Mouse (Mus musculus) midbrain, embryonic 13.5 days (tissue): ENCODE data around the gene Ank. TPM values are rescaled to one million over a fixed set of nuclear protein-coding genes. Genes with fewer than 3 reads are reported as not detected.

ENCODE experiments used
- ATAC-seq: fragments of 200-750 bp; cut with Nextera tagmentation; 2 replicates; pipeline ENCODE4 v1.8.0; 2017; ENCODE audit warnings: mild to moderate bottlenecking, moderate TSS enrichment, moderate library complexity
- H3K27ac ChIP-seq: fragments of 300-500 bp; sonication (generic); 2 replicates; pipeline ENCODE4 v1.5.1; 2015; ENCODE audit warnings: inconsistent platforms, mild to moderate bottlenecking, moderate library complexity
- H3K27me3 ChIP-seq: fragments of 300-500 bp; sonication (generic); 2 replicates; pipeline ENCODE4 v1.6.1; 2015; ENCODE audit warnings: mild to moderate bottlenecking, inconsistent platforms
- H3K36me3 ChIP-seq: fragments of 300-500 bp; sonication (generic); 2 replicates; pipeline ENCODE4 v1.6.1; 2015; ENCODE audit warnings: mild to moderate bottlenecking, inconsistent platforms
- H3K4me1 ChIP-seq: fragments of 300-500 bp; sonication (generic); replicated peaks from 2 replicates; pipeline ENCODE4 v1.6.1; 2015; ENCODE audit warnings: inconsistent platforms
- H3K4me2 ChIP-seq: fragments of 300-500 bp; sonication (generic); replicated peaks from 2 replicates; pipeline ENCODE4 v1.6.1; 2015; ENCODE audit warnings: moderate library complexity, mild to moderate bottlenecking, inconsistent platforms
- H3K4me3 ChIP-seq: fragments of 300-500 bp; sonication (generic); replicated peaks from 2 replicates; pipeline ENCODE4 v1.5.1; 2015; ENCODE audit warnings: mild to moderate bottlenecking, inconsistent platforms
- H3K9ac ChIP-seq: fragments of 300-500 bp; sonication (generic); replicated peaks from 2 replicates; pipeline ENCODE4 v1.6.1; 2015; ENCODE audit warnings: mild to moderate bottlenecking, inconsistent platforms
- H3K9me3 ChIP-seq: fragments of 300-500 bp; sonication (generic); 2 replicates; pipeline ENCODE4 v1.6.1; 2016; ENCODE audit warnings: mild to moderate bottlenecking, inconsistent platforms
- WGBS: fragments of 180-500 bp; shearing (Covaris S2); methylation state at CpG from one replicate; pipeline ENCODE4 v1.1.7; 2015; 5-methylcytosine and 5-hydroxymethylcytosine counted together
- polyA plus RNA-seq: library from polyadenylated mRNA; unstranded; fragments of >200 nt; fragmentation: Nextera tagmentation; extraction: Ambion mirVana; gene quantifications from 2 replicates; pipeline ENCODE4 v1.2.1, GENCODE M21; 2015

Gene Ank
- polyA plus RNA-seq, 1 experiment from 2014 or later, result 11.5 TPM

DNA sequence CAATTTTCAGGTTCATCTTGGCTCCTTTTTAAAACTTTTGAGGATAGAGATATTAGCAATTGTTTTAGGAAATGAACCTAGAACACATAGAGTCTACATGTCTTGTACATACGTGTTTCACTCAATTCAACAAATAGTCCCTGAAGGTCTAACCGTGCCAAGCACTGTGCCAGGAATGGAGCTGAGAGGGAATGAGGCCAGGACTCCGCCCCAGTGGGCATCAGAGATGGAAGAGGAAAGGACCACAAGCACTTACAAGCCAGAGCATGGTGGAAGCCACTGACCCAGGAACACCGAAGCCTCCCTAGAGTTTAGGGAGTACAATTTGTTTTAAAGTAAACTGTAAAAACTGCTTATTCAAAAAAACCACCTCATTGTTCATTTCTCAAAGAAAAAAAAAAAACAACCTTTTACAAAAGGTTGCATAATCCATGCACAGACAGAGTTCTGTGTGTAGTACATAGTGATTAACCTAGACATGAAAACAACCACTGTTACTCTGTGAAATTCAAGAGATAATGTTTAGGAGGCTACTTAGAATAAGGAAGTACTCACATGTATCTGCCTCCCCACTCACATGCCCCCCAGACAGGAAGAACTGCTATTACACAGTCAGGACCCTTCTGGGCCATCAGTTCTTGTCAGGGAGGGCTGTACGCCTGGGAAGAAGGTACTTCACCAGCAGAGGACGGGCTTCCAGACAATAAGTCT, 154.2 kb downstream of the Ank start:
- H3K27ac ChIP-seq, result no peak overlapping the region
- no peak overlapping the region for H3K9ac ChIP-seq
- no peak overlapping the region for H3K4me2 ChIP-seq
- H3K4me3 ChIP-seq, result no peak overlapping the region
- no peaks in the 10 kb centered on the region for H3K4me1 ChIP-seq
- peaks cover 47% of the 10 kb centered on the region for H3K36me3 ChIP-seq
- no peaks in the 10 kb centered on the region for H3K9me3 ChIP-seq
- WGBS, result 91% methylated on average over 6 of the region's 6 CpGs
- no peaks in the 10 kb centered on the region for H3K27me3 ChIP-seq
- no peak for ATAC-seq

DNA sequence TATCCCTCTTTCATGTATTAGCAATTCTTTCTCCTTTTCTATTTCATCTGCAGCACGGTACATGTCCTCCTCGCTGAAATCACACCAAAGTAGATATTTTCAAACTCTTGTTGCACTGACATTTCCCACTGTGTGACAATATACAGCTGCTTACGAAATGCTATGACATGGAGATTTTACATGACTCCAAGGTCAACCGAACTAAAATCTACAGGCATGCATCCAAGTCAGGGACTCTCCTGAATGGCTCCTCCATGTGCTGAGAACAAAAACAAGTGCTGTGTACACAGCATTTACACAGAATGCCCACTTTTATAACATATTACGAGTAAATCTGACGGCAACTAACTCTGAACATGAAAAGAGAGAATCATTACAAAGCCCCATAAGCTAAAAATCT, 156.8 kb downstream of the Ank start:
- ATAC-seq, result no peak
- 96% methylated on average over 6 of the region's 6 CpGs for WGBS
- H3K36me3 ChIP-seq, result peaks cover 47% of the 10 kb centered on the region
- H3K4me2 ChIP-seq, result no peak overlapping the region
- H3K9me3 ChIP-seq, result no peaks in the 10 kb centered on the region
- H3K27me3 ChIP-seq, result no peaks in the 10 kb centered on the region
- H3K4me3 ChIP-seq, result no peak overlapping the region
- H3K9ac ChIP-seq, result no peak overlapping the region
- peaks cover 5% of the 10 kb centered on the region; the same call in 1 of the 2 replicates for H3K4me1 ChIP-seq
- no peak overlapping the region for H3K27ac ChIP-seq

DNA sequence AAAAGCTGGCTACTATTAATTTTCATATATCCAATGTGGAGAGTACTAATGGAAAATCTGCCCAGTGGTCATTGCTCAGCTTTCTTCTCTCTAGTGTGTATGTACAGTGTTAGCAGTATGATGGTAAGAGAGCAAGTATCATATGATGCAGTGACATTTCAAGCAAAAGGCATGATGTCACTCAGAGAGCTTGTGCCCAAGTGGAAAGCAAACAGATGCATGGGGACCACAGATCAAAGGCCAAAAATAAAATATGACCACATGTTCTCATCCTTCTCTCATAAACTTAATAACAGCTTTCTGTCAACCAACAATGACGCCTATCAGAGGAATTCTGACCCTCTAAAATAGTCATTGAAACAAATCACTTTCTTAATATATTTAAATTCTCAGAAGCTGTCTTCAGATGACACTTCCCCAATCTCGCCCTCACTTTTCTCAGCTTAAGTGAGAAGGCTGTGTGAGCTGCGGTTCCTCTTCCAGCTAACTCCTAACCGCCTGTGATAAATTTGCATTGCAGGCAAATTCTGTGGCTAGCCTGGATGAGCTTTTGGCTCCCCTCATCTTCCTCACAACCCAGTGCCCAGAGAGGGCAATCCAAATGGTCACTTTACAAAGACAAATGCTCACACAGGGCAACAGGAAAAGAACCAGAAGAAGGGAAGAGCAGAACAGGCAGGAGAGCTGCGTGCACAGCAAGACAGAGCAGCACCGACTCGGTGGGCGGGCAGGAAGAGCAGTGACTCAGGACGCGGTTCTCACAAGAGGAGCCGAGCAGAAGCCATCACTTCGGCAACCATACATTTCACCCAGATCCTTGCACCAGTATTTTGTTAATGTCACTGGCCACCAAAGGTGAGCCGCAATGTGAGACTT, 158.8 kb downstream of the Ank start:
- 93% methylated on average over 13 of the region's 13 CpGs for WGBS
- peaks cover 21% of the 10 kb centered on the region for H3K4me1 ChIP-seq
- no peak overlapping the region for H3K4me3 ChIP-seq
- H3K9me3 ChIP-seq, result no peaks in the 10 kb centered on the region
- no peaks in the 10 kb centered on the region for H3K27me3 ChIP-seq
- no peak overlapping the region for H3K4me2 ChIP-seq
- no peak for ATAC-seq
- H3K36me3 ChIP-seq, result peaks cover 34% of the 10 kb centered on the region
- H3K9ac ChIP-seq, result no peak overlapping the region
- no peak overlapping the region for H3K27ac ChIP-seq

- H3K9ac ChIP-seq, result no peak overlapping the region
- H3K4me2 ChIP-seq, result no peak overlapping the region
- no peak overlapping the region for H3K4me3 ChIP-seq
- 88% methylated on average over 10 of the region's 10 CpGs for WGBS
- H3K4me1 ChIP-seq, result peaks cover 21% of the 10 kb centered on the region
- H3K9me3 ChIP-seq, result no peaks in the 10 kb centered on the region
- no peak for ATAC-seq
- peaks cover 34% of the 10 kb centered on the region for H3K36me3 ChIP-seq
- H3K27ac ChIP-seq, result no peak overlapping the region
- no peaks in the 10 kb centered on the region for H3K27me3 ChIP-seq
Measured at GRCm38 (mm10) chr15:27625890-27626255, 159.4 kb downstream of the Ank start.

DNA sequence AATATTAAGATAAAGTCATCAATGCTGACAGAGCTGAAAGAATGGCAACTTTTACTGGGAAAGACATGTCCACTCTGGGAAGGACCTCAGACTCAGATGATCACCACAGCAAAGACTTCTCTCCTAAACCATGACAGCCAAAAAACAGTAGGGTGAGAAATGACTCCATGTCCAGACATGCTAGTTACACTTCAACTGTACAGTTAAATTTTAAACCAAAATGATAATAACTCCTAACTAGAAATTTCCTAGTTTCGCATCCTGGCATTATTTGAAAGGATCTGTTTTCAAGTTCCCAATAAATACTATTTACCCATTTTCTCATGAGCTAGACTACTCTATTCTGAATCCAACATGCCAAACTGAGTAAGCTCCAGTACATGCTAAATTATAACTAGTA, 159.8 kb downstream of the Ank start:
- H3K9me3 ChIP-seq, result no peaks in the 10 kb centered on the region
- H3K27me3 ChIP-seq, result no peaks in the 10 kb centered on the region
- ATAC-seq, result no peak
- peaks cover 25% of the 10 kb centered on the region for H3K4me1 ChIP-seq
- H3K4me3 ChIP-seq, result no peak overlapping the region
- H3K4me2 ChIP-seq, result no peak overlapping the region
- H3K9ac ChIP-seq, result no peak overlapping the region
- peaks cover 34% of the 10 kb centered on the region for H3K36me3 ChIP-seq
- no peak overlapping the region for H3K27ac ChIP-seq
- WGBS, result 92% methylated on average over 1 of the region's 1 CpGs

DNA sequence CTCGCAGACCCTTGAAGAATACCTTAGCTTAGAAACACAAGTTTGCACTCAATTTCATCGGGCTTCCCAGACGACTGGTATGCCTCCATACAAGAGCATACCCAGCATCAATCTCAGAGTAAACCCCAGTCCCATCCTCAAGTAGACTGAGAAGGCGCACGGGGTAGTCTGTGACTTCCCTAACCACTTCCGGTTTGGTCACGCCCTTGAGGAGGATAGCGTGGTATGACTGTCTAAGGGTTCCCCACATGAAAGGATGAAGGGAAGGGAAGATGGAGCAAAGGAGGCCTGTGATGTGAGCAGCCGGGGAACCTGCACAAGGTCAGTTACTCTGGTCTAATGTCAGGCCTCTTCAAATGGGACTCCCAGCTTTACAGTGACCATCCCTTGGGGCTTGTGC, 161.3 kb downstream of the Ank start:
- WGBS, result 94% methylated on average over 9 of the region's 9 CpGs
- Histone ChIP-seq H3K4me2 (no peak overlapping the region), H3K4me3 (no peak overlapping the region), H3K4me1 (peaks cover 26% of the 10 kb centered on the region), H3K9ac (no peak overlapping the region), H3K27me3 (no peaks in the 10 kb centered on the region), H3K36me3 (peaks cover 25% of the 10 kb centered on the region), H3K9me3 (no peaks in the 10 kb centered on the region), H3K27ac (no peak overlapping the region)
- no peak for ATAC-seq

DNA sequence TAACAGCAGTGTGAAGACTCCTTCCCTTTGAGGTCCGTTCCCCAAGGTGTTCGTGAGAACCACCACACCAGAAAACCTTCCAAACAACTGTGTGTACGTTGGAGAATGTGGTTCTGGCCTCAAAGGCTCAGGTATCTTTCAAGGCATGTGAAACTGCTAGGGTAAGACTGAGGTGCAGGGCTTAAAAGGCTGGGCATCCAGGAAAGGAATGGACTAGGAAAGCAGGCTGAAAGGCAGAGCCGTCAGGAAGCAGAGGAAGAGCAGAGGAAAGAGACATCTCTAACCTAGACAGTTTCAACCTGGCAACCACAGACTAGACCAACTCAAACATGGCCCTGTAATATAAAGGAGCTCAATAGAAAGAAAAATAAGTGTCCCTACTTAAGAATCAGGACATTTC, 162.6 kb downstream of the Ank start:
- Histone ChIP-seq H3K27ac (no peak overlapping the region), H3K4me3 (0 out of 2 replicates have a peak overlapping the region, but pooled peaks have one; percentile 91), H3K4me2 (peak overlapping the region; percentile 76), H3K9me3 (no peaks in the 10 kb centered on the region), H3K9ac (0 out of 2 replicates have a peak overlapping the region, but pooled peaks have one; percentile 10), H3K27me3 (no peaks in the 10 kb centered on the region), H3K4me1 (peaks cover 26% of the 10 kb centered on the region), H3K36me3 (peaks cover 20% of the 10 kb centered on the region)
- 82% methylated on average over 4 of the region's 4 CpGs for WGBS
- no peak for ATAC-seq

GRCm38 (mm10) chr15:27629800-27630600, 163.5 kb downstream of the Ank start:
- 2% methylated on average over 52 of the region's 53 CpGs for WGBS

GRCm38 (mm10) chr15:27630601-27631383, 164.3 kb downstream of the Ank start, which contains the start of gene Otulin:
Gene Otulin, minus strand, starts transcription at chr15:27630693.
- peaks cover 26% of the 10 kb centered on the region for H3K4me1 ChIP-seq
- H3K36me3 ChIP-seq, result peaks cover 12% of the 10 kb centered on the region
- peak; percentile 99 for ATAC-seq
- 7% methylated on average over 55 of the region's 56 CpGs for WGBS
- peak within 1 kb of the TSS; percentile 83 for H3K9ac ChIP-seq
- peak within 1 kb of the TSS; percentile 76 for H3K4me2 ChIP-seq
- no peaks in the 10 kb centered on the region for H3K9me3 ChIP-seq
- H3K4me3 ChIP-seq, result peak within 1 kb of the TSS; percentile 91
- no peaks in the 10 kb centered on the region for H3K27me3 ChIP-seq
- peak within 1 kb of the TSS; percentile 62; the same call in 1 of the 2 replicates for H3K27ac ChIP-seq

More at GRCm38 (mm10) chr15:27629800-27630600, 163.5 kb downstream of the Ank start:
- H3K9me3 ChIP-seq, result no peaks in the 10 kb centered on the region
- peaks cover 20% of the 10 kb centered on the region for H3K36me3 ChIP-seq
- H3K4me3 ChIP-seq, result peak overlapping the region; percentile 91
- H3K27me3 ChIP-seq, result no peaks in the 10 kb centered on the region
- H3K4me1 ChIP-seq, result peaks cover 26% of the 10 kb centered on the region
- peak overlapping the region; percentile 83 for H3K9ac ChIP-seq
- ATAC-seq, result peak; percentile 6; the same call in 1 of the 2 replicates
- H3K27ac ChIP-seq, result peak overlapping the region; percentile 51; the same call in 1 of the 2 replicates
- H3K4me2 ChIP-seq, result peak overlapping the region; percentile 76

GRCm38 (mm10) chr15:27633941-27634900, 167.7 kb downstream of the Ank start:
- Histone ChIP-seq H3K36me3 (no peaks in the 10 kb centered on the region), H3K27ac (no peak overlapping the region), H3K4me3 (no peak overlapping the region), H3K9me3 (no peaks in the 10 kb centered on the region), H3K4me2 (no peak overlapping the region), H3K27me3 (no peaks in the 10 kb centered on the region), H3K9ac (no peak overlapping the region), H3K4me1 (peaks cover 14% of the 10 kb centered on the region)
- ATAC-seq, result no peak
- WGBS, result 84% methylated on average over 8 of the region's 8 CpGs
